Mouse (Mus musculus): ENCODE measurements around the gene Heatr4. TPM values are rescaled to one million over a fixed set of nuclear protein-coding genes. Genes with fewer than 3 reads are reported as not detected.
"Not testable (repeated sequence)": the region's sequence is repeated elsewhere in the genome, so short reads cannot be mapped to it uniquely, and the experiment has no call there.

Heatr4 gene
- total RNA-seq, 4 experiments from 2014 or later, result not detected

DNA sequence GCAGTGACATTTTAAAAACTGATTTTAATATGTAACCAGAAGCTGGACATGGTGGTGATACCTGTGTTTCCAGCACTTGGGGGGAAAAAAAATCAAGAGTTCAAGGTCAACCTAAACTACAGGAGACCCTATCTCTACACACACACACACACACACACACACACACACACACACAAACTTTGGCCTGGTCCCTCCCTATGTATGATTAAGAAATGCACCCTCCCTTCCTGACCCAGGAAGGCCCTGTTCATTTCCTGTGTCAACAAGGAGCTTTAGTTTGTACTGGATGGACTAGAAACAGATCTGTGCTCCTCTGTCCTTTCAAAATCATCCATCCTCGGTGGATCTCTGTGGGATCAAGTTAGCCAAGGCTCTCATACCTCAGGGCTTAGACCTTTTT is 46.1 kb downstream of the Heatr4 start:
- not testable (repeated sequence) for DNase-seq (ENCODE audit: low spot score in 2 of 2)

DNA sequence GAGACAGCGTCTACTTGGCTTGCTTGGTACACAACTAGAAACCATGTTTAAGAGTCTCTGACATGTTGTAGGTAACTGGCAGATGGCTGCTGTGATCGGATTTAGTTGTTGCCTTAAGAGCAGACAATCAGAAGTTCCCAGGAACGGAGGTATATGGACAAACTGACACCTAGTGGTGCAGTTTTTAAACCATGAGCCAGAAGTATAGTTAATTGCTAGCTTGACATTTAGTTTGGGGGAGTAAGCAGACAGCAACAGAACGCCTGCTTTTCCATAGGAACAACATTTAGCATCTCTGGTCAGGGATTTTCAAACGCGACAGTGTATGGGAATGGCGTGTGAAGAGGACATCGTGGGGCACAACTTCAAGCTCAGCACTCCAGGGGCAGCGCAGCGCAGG is 47.1 kb downstream of the Heatr4 start:
- no peak for DNase-seq (ENCODE audit: low spot score in 2 of 2)

GRCm38 (mm10) chr12:83929186-83929804 is 55.4 kb downstream of the Heatr4 start:
- no peak for DNase-seq (ENCODE audit: low spot score in 2 of 2)

GRCm38 (mm10) chr12:83927747-83928146 is 56.9 kb downstream of the Heatr4 start:
- DNase-seq (ENCODE audit: low spot score in 2 of 2), result no peak

GRCm38 (mm10) chr12:83926061-83926460 is 58.6 kb downstream of the Heatr4 start:
- no peak for DNase-seq (ENCODE audit: low spot score in 2 of 2)

DNA sequence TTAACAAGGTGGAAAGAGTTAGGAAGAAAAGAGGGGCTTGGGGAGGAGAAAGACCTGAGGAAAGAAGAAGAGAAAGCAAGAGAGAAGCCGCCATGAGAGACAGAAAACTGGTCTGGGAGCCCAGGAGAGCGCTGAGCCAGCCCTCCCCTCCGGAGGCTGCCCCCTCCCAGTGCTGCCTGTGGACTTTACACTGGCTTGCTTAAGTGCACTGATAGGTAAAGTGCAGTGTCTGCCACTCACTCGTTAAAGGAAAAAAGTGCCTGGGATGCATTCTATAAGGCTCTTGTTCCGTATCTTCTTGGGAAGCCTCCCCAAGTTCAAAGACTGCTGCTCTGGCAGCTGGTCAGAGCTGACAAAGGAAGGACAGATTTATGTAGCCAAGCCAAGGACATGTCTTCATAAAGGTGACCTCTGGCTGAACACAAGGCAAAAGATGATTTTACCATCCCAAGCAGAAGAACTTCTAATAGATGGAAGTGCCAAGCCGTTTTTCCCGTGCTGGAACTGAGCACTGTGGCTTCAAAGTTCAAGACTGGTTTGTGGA is 59.4 kb downstream of the Heatr4 start:
- DNase-seq (ENCODE audit: low spot score in 2 of 2), result no peak

DNA sequence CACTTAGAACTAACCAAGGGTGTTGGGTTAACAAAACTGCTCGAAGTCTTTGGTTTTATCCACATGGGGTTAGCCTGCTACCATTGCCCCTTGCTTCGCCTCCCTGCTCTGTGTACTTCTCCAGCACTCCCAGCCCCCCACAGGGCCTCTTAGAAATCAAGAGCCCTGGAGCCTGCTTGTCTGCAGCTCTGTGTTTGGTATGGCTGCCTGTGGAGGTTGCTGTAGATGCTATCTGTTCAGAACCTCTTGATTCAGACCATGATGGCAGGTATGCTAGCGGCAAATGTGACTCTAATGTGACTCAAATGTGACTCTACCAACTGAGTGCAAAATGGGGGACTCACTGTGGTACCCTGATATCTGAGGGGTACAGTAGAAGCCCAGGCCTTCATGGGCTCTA is 60.3 kb downstream of the Heatr4 start:
- no peak for DNase-seq (ENCODE audit: low spot score in 2 of 2)

DNA sequence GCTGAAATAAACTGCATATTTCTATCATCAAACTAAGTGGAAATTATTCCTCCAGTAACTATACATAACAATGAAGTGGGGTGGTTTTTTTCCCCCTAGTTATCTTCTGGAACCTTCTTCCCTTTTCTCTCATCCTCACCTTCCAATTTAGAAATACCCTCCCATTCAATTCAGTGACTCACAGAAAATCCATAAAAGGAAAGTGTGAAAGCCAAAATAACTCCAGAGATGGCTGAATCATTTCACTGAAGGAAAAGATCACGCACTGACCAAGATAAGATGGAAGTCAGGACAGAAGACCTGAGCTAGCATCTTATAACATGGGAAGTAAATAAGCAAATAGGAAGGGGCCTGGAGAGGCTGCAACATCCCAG is 61.2 kb downstream of the Heatr4 start:
- DNase-seq (ENCODE audit: low spot score in 2 of 2), result no peak

DNA sequence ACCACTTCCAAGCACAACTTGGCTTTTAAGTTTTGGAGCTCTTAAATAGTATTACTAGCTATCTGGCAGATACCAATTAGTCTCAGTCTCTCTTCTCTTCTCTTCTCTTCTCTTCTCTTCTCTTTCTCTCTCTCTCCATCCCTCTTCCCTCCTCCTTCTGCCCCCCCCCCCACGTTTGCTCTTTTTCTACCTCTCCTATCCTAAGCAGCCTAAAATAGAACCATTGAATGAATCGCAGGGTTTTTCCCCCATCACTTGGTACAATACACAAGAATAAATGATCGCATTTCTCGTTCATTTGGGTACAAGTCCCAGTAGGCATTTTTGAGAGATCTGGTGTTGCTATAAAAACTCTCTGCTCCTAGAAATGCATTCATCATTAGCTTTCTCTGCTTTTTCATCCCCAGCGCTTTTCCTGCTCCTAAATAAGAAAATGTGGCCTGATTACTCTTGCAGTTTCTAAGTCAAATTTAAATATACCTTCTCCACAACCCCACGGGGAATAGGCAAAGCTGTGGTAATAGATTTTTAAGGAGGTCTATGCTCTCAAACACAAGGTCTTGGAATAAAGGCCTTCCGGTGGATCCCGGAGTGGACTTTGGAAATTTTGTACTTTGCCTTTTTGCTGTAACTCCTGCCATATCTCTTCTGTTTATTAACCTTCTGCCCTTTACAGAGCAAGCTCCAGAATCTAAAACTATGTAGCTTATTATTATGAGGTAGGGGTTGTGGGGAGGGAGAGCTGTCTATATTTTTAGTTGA is 61.7 kb downstream of the Heatr4 start:
- no peak for DNase-seq (ENCODE audit: low spot score in 2 of 2)

DNA sequence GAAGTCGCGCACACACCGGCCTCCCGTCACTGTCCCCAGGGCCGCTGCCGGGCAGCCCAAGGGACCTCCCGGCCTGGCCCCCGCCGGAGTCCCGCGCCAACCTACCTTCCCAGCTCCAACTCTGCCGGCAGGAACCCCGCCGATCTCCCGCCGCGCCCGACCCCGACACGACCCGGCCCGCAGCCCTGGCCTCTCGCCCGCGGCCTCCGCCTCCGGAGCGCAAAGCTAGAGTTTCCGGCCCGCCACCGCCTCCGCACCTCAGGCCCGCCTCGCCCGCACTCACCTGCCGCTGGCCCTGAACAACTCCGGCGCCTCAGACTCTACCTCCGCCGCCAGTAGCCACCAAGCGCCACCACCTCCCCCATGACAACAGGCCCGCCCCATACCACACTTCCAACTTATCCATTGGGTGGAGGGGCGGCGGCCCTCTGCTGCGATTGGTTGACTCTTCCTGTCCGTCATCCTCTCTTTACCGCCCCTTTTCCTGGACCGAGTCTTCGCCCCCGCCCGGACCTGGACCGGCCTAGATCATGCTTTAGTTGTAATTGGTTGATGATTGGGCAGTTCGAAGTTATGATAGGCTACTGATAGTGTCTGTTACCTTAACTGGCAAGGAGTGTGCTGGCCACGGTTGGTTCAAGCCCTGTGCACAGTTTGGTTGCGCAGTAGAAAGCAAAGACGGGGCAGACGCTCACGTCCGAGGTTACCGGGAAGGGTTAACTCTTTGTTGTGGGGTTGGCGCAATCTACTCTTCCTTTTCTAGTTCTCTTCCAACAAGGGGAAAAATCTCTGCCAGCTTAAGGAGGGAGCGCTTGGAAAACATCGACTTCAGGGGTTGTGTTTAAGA is 62.9 kb downstream of the Heatr4 start, which contains the start of gene Numb:
Gene Numb, minus strand, starts transcription at position 400 of the 847 bp plus-strand sequence.
- DNase-seq (ENCODE audit: low spot score in 2 of 2), result peak; percentile 95 to 99

DNA sequence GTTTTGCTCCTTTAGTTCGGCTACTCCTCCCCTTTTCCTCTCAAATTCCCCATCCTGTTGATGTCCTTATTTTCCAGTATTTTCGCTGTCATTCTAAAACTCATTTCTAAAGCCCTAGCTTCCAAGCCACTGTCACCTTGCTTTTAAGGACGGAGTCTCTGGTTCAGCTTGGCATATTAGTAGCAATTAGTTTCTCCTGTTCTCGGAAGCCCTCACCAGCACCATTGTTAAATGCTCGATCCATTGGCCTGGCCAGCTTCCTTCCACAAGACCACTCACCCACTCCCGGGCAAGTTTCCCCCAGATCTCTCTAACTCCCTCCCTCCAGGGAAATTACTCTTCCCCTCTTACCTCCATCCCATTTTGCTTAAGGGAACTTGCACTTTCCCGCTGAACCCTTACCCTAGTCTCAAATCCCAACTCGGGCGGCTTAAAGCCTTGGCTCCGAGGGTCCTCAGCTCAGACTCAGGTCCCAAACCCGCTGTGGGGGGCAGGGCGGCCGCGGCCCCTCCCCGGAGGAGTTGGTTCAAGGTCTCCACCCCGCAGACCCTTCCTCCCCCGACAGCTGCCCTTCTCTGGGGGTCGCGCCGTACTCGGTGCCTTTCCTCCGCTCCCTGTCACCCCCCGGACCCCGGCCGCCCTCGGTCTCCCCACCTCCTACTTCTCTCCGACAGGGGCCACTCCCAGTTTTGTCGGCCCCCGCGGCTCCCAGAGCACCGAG is 63.8 kb downstream of the Heatr4 start:
- DNase-seq (ENCODE audit: low spot score in 2 of 2), result no peak

DNA sequence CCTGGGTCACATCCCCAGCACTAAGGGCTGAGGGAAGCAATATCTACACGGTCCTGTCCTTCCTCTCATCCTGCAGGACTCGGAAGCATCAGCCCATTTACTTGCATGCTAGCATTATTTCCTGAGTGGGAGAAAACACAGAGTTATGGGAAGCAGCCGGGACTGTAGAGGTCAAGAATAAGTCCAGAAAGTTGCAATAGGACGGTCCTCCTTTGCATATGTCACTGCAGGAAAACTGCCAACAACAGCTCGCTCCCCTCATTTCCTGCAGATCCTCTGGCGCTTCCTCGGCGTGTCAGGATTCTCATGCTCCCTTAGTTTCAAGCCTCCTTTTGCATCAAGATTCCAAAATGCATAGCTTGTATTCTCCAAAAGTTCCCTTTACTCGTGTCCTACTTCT is 67.8 kb downstream of the Heatr4 start:
- DNase-seq (ENCODE audit: low spot score in 2 of 2), result no peak

- no peak for DNase-seq (ENCODE audit: low spot score in 2 of 2)
These were observed 69.9 kb downstream of the Heatr4 start for GRCm38 (mm10) chr12:83914797-83915196.

- DNase-seq (ENCODE audit: low spot score in 2 of 2), result no peak
These were observed 70.4 kb downstream of the Heatr4 start for GRCm38 (mm10) chr12:83914202-83914740.

DNA sequence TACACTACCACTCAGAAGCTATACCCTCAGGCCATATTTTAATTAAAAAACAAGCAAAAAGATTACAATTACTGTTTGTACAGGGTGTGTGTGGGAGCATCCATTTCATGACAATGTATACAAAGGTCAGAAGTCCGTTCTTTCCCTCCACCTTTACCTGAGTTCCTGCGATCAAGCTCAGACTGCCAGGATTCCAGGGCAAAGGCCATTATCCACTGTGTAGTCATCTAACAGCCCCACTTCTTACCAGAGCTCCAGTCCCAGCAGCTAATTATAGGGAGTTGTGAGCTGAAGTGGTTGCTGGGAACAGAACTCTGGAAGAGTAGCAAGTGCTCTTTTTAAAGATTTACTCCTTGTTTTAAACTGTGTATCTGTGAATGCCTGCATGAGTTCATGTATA is 74.2 kb downstream of the Heatr4 start:
- no peak for DNase-seq (ENCODE audit: low spot score in 2 of 2)

Other genes starting within 250 kb of the Heatr4 start
- gene Papln, start 221.2 kb downstream of the Heatr4 start, total RNA-seq (2022), result 10 to 100 TPM in 3 of 4 experiments, 1 to 10 TPM in 1; 9.8 to 14.9 (median 13.4) TPM
- gene Numb, start 62.9 kb downstream of the Heatr4 start, total RNA-seq (2022), result 10 to 100 TPM; 57.3 to 67.8 (median 60.5) TPM
- 10 to 100 TPM; 15.6 to 19.2 (median 16.2) TPM for gene Riox1, start 34.2 kb downstream of the Heatr4 start, total RNA-seq (2022)
- 1 to 10 TPM; 8.1 to 9.4 (median 8.8) TPM for gene Acot2, start 3.0 kb upstream of the Heatr4 start, total RNA-seq (2022)
- gene Acot1, start 24.6 kb upstream of the Heatr4 start, total RNA-seq (2022), result 10 to 100 TPM; 13.7 to 20.6 (median 17.5) TPM
- 1 to 10 TPM; 2.1 to 2.9 (median 2.3) TPM for gene Acot4, start 53.5 kb upstream of the Heatr4 start, total RNA-seq (2022)
- gene Gm49366, start 54.1 kb upstream of the Heatr4 start, total RNA-seq (2022), result 1 to 10 TPM in 1 of 4 experiments, not detected in 3; 1.3 TPM
- gene Acot3, start 67.3 kb upstream of the Heatr4 start, total RNA-seq (2022), result 1 to 10 TPM; 2.0 to 3.2 (median 2.5) TPM
- gene Acot5, start 84.5 kb upstream of the Heatr4 start, total RNA-seq (2022), result 1 to 10 TPM; 2.4 to 3.7 (median 3.5) TPM
- 1 to 10 TPM; 4.1 to 4.9 (median 4.1) TPM for gene Acot6, start 115.8 kb upstream of the Heatr4 start, total RNA-seq (2022)
- gene Dnal1, start 129.5 kb upstream of the Heatr4 start, total RNA-seq (2022), result 10 to 100 TPM; 72.6 to 93.3 (median 83.6) TPM
- gene Pnma1, start 163.6 kb upstream of the Heatr4 start, total RNA-seq (2022), result 1 to 10 TPM; 5.1 to 6.3 (median 5.8) TPM
- gene Elmsan1, start 234.0 kb upstream of the Heatr4 start, total RNA-seq (2022), result 10 to 100 TPM; 17.8 to 23.3 (median 20.3) TPM